Mouse (Mus musculus): ENCODE data around the gene Smyd3.

The Smyd3 gene

DNA sequence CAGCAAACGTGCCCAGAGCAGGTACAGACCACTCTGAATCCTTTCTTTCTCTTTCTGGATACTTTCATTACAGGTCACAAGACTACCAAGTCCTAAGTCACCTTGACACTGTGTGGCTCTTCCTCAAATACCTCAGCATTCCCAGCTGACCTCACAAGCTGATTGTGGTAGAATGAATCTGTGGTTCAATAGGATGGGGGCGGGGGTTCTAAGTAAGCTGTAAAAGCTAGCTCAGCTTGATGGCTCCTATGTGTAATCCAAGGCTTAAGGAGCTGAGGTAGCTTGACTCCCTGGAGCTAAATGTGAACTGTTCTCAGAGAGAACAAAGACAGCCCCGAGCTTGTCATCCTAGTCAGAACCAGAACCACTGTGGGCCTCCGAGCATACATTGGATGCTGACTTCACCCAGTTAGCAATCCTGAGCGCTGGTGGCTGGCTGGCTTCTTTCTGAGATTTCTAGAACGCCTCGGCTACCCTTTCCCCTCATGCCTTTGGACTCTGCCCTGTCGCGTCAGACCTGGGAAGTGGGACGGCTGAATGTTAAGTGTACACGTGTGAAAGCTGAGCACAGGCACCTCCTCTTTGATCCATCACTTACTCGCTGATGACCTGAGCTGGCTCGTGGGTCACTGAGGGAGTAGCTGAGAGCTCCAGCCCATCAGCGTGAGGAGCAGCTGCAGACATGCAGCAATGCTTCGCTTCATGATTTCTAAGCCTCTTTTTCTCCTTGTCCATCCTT, 131.4 kb downstream of the Smyd3 start:
- in situ Hi-C loops (cut with MboI, MseI): no loop called here

DNA sequence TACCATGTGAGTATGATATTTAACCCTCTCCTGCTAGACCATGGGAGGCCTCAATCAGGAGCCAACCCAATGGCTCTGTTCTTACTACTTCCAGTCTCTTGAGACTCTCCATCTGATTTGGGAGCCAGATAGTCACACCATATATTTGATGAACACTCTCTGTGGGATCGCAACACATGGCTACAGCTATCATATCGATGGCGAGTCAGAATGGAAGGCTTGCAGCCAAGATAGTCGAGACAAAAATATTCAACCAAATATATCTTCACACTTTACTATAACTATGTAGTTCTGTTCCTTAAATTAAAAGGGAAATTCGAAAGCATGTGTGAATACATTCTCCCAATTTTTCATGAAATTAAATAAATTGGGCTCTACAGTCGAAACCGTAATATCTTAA, 132.2 kb downstream of the Smyd3 start:
- in situ Hi-C loops (cut with MboI, MseI): no loop called here

DNA sequence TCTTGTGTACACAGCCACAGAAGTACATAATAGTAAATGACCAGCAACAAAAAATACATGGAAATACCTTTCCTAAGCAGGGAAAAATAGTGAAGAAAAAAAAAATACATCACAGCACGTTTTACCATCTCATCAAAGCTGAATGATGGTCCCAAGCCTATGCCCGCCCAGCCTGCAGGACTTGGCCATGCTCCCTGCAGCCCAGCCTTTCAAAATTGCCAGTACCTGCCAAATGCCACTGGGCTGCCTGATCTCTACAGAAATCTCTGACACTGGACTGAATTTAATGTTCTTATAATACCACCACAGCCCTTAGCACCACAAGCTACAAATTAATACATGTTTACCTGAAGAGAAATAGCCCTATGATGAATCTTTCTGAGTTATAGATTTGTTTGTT, 133.5 kb downstream of the Smyd3 start:
- in situ Hi-C loops (cut with MboI, MseI): no loop called here

DNA sequence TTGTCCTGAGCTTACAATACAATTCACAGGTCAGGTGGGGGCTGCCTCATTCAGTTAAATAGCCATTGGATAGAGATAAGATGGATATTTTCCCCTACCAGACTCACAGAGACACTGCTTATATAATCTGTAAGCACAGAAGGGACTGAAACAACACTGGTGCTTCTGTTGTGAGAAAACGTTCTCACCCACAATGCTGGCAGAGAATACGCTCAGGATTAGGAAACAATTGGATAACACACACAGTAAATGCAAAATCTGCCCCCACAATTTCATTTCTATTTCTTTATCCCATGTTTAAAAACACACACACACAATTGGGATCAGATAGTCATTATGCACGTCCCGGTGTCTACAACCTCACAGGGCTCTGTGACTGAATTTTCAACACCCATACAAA, 139.7 kb downstream of the Smyd3 start:
- in situ Hi-C loops (cut with MboI, MseI): no loop called here

DNA sequence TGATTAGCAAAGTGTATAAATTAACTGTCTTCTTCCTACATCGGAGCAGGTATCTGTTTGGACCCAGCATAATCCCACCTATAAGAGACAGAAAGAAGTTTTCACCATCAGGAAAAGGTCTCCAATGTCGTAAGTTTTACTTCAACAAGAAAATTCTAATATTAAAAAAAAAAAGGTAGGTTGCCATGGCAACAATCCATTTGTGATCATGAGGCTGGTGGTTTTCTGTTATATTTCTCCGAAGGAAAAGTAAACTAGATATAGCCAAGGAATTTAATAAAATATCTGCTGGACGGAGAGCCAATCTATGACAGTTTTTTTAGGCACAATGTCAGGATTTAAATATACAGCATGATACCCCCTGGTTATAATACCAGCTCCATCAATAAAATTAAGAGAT, 142.9 kb downstream of the Smyd3 start:
- in situ Hi-C loops (cut with MboI, MseI): no loop called here

DNA sequence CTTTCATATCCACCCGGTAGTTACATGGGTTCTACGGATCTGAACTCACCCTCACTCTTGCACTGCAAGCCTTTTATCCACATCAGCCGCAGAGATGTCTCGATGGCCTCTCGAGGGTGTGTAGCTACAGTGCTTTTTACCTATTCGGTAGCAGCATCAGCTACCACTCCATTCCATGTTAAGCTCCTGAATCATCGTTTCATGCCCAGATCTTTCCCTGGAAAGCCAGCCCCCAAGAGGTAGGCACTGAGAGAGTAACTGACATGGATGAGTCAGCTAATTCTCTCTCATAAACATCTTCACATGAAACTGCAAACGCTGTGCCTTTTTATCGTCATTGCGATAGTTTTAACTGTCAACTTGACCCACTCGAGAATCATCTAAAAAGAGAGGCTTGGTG, 143.9 kb downstream of the Smyd3 start:
- in situ Hi-C loops (cut with MboI, MseI): no loop called here

DNA sequence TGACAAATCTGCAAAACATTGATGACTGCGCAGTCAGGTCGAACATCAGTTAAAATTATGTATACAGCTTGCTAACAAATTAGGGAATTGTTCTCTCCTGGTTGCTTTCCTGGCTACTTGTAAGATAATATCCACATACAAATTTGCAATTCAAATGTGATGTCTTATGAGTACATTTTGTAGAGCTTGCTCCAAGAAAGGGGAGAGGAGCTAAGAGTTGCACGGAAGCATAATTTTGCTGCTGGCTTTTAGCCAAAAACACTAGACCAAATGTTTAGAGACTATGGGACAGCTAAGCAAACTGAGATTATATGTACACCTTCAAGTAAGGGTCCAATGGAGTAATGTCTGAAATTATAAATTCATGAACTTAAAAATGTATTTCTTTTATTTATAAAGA, 146.7 kb downstream of the Smyd3 start:
- in situ Hi-C loops (cut with MboI, MseI): no loop called here

DNA sequence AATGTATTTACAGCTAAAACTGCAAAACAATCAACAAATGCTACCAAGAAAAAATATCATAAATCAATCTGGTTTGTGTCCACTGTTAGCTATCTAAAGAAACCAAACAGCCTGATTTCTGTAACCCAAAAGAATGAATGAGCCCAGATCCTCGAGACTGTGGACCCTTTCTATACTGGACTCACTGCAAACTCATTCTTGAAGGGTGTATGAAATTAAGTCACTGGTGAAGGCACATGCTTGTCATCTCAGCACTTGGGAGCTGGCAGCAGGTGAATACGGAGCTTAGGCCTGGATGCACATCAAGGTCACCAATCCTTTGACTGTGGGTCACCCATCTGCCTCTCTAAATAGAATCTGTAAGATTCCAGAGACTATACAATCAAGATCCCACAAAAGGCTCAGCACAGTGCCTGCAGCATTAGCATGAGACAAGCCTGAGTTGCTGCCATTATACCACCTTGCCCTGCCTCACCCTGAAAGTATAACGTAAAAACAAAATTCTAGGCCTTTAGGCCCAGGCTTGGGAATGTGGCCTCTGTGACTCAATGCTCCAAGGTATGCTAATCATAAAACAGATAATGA, 149.3 kb downstream of the Smyd3 start:
- in situ Hi-C loops (cut with MboI, MseI): loop anchor here (5.0 kb wide), 1 partner anchor 66 kb away; no protein-coding TSS in a partner anchor

DNA sequence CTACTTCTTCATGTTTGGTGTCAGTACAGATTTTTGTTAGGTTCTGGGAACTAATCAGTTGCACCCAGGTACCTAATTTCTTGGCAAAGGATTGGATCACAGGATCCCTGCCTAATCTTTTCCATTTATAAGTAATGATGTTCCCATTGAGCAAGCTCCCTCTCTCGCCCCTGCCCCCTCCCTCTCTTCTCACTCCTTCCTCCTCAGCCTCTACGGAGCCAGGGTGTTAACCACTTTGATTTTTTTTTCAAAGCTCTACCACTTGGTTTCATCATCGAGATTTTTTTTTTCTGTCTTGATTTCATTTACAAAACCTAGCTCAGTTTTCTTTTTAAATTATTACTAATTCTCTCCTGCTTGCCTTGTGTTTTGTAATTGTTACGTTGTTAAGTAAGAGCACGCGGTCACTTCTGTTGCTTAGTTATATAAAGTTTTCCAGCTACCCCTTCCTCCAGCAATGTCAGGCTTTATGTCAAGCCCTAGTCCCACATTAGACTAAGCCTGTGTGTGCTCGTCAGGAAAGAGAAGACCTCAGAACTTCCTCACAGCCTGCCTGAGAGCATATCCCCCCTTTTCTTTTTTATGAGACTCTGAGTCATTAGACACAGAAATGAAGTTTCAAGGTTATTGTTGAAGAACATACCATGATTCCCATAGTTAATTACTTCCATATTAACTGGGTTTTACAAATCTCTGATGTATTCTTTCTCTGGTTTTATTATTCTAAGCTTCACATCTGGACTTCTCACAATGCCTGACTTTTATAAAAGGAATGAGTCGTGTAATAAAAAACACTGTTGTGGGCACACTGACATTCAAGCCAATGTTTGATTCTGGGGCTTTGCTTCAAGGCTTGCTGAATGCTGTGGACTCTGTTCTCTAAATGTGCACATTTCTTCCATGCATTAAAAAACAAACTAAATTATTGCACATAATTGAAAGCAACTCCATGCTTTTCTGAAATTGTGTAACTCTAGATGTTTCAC, 156.1 kb downstream of the Smyd3 start:
- in situ Hi-C loops (cut with MboI, MseI): no loop called here

DNA sequence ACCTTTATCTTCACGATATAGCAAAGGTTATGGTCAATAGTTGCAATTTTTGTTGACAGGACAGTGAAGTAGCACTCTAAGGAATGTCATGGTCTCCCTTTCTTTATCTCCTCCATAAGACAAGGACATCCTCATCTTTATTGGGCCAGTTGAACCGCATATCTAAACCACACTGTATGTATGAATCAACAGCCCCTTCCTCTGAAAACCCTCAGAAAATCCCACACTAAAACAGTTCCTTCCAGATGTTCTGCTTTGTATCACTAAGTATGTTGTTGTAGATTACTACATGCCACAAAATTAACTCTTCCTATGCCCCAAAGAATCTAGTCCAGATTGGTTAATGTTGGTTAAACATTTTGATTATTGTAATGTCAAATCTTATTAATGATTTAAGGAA, 160.7 kb downstream of the Smyd3 start:
- in situ Hi-C loops (cut with MboI, MseI): no loop called here

DNA sequence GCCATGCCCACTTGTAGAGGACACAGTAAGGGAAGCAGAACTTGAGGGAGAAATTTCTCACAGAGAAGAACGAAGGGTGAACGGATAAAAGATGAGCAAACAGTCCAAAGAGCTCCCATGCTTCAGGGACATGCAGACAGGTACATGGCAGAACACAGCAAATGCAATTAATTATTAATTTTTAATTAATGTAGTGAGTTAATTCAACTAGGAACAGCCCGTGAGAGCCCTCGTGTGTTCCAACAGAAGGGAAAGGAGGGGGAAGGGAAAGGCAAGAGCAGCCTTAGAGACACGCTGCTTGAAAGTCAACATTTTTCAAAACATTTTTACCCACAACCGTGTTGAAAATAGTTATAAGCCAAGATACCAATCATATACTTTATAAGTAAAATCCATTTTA, 163.6 kb downstream of the Smyd3 start:
- in situ Hi-C loops (cut with MboI, MseI): no loop called here

DNA sequence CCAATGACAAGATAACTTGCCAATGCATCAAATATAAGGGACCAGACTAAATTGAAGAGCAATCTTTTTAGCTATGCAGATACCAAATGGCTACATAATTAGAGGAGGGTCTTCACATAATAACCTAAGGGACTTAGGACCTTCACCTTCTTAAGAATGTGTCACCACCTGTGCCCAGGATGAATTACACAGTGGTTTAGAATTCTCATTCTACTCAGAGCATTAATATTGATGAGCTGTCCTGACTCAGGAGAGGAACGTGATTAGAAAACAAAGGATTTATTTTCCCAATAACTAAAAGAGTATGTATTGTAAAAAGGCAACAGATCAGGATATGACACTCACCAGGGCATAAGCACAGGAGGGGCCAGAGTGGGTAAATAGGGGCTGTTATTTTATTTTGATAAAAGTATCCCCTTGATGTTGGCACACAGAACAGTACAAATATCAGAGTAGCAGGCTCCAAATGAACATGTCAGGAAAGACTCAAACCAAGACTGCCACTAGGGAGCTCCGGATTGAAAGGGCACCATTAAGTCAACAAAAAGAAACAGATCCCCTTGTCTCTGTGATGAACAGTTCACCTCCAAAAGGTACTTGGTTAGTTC, 172.4 kb downstream of the Smyd3 start:
- in situ Hi-C loops (cut with MboI, MseI): no loop called here

DNA sequence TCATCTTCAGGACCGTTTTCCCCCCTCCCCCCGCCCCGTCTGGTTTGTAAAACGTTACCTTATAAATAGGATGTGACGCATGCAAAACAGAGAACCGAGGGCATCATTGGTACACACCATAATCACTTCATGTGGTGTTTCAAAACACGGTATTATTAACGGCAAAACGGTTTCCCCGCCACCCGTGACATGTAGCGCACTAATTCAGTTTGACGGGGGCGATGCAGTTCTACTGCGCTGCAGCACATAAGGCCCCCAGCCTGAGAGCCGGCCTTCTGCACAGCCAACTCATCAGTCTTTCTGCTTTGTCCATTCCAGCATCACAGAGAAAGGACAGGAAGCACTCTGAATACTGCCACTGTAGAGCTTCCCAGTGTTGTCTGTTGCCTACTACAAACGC, 174.4 kb downstream of the Smyd3 start:
- in situ Hi-C loops (cut with MboI, MseI): no loop called here

DNA sequence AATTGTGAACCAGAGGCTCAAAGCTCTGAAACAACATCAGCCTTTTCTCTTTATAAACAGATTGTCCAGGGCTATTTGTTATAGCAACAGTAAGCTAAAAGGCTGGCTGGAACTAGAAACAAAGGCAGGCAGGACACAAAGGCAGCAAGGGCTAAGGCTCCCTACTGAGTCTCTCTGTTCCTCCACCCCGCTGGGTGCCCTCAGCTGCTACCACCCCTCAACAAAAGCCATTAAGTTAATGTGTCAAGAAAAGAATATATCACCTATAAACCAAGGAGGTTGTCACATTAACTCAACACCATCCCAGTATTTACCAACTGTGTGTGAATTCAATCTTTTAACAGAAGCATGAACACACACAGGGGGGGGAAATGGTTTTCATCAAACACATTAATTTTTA, 176.3 kb downstream of the Smyd3 start:
- in situ Hi-C loops (cut with MboI, MseI): no loop called here

DNA sequence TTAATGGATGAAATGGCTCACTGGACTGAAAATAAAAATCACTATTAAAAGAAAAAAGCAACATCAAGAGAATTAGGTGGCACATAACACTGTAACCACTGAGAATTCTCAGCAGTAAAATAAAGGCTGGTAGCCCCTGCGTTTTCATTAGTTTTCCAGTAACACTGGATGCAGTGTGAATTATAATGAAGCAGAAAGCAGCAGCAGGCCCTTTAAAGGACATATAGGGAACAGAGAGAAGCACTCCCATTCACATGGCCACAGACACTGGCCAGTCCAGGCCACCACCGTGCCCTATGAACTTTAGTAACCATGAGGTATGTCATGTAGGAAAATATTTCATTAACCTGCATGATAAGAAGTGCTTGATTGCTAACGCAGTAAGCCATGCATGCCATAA, 178.8 kb downstream of the Smyd3 start:
- in situ Hi-C loops (cut with MboI, MseI): no loop called here

DNA sequence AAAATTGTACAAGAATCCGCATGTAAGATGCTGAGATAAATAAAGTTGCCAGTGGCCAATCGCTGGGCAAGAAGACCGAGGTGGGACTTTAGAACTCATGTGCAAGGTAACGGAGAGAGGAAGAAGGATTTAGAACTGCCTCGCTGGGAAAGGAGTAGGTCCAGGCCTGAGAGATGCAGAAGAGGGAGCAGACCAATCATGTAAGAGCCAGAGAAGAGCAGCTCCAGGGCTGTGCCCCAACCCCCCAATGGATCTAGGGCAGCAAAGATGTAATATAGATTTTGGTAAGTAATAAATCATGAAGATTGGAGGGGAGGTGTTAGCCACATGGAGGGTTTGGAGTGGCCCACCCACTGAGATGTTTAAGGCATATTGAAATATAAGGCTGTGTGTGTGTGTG, 180.3 kb downstream of the Smyd3 start:
- in situ Hi-C loops (cut with MboI, MseI): no loop called here

DNA sequence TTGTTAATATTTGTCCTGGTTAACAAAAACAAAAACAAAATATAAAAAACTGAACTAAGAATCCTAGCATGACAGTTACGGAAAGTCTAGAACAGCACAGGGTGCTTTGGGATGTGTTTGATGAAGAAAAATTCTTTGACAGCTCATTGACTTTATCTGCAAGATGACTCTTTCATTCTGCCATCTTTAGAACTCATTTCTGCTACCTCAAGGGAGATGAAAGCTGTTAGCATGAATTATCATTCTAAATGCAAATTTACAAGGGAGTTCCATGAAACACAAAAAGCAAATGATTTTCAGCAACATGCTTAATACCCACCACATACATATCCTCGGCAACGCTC, 190.9 kb downstream of the Smyd3 start:
- in situ Hi-C loops (cut with MboI, MseI): no loop called here

DNA sequence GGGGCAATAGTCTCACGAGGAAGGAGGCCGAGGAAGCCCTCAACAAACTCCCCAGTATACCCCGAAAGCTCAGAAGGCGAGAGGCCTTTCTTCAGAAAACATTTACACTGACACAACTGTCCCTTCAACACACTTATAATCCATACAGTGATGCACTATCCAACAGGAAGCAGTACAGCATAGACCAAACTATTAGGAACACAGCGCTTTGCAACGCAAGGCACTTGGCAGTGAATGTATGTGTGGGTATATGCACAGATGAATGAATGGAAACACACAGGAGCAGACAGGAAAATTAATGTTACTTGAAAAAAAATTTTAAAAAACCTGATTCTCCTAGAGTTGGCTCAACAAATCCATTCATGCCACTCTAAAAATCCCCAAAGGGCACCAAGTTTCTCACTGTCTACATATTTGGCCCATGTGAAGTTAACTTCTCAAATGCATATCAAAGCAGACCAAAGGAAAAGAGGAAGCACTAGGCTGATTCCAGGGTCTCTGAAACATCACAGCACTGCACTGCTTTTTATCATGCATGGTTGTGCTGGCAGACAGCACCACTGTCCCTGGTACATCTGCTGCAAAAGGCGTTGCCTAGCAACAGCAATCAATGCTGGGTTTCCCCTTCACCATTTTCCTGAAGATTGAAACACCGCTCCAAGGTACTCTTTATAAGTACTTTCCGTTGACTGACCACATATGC, 191.4 kb downstream of the Smyd3 start:
- in situ Hi-C loops (cut with MboI, MseI): no loop called here

DNA sequence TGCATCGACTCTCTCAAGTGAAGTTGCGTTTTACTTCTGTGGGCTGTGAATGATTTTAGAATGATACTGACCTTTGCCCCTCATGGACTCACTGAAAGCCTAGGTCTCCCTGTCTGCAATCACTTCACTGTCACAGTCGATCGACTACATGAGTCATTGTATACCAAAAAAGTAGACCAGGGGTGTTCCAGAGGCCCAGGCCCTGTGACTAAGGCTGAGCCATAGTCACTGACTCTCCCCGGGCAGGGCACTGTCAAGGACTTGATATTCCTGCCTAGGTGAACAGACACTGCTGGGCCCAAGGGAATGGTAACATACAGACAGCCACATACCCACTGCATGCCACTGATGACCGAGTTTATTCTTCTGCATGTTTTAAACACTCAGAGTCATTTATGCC, 193.6 kb downstream of the Smyd3 start:
- in situ Hi-C loops (cut with MboI, MseI): no loop called here

DNA sequence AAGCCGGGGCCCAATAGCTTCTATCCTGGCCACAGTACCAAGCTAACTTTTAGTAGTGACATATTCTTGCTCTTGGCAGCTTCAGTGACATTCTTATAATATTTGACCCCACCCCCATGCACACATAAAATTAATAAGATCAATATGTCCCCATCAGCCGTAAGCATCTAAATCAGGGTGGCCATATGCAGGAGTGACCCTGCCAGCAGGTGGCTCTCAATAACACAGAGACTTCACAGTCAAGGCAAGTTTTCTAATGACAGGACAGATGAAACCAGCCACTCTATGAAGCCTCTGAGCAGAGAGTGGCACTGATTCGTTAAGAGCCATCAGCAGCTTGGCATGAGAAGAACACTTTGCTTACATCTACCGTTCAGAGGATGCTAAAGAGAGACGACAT, 204.2 kb downstream of the Smyd3 start:
- in situ Hi-C loops (cut with MboI, MseI): loop anchor here (5.0 kb wide), 1 partner anchor 389 kb away; no protein-coding TSS in a partner anchor

DNA sequence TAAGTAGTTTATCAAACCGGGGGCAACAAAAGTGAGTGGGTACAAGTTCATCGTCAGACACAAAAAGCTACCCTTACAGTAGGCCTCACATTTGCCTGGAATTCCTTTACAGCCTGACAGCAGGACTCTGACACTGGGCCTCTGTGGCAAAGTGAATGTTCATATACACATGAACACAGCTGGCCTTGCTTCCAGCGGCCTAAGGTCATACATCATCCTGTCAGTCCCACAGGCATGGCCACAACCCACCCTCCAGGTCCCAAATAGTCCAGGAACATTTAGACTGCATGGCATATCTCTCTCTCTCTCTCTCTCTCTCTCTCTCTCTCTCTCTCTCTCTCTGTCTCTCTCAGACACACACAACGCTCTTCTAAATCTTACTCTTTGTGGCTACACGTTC, 208.4 kb downstream of the Smyd3 start:
- in situ Hi-C loops (cut with MboI, MseI): no loop called here

Measured in regulatory T cell (primary cell).